Mouse (Mus musculus): ENCODE data around the gene Hrh2. TPM values are rescaled to one million over a fixed set of nuclear protein-coding genes. Genes with fewer than 3 reads are reported as not detected.

Gene Hrh2
- polyA plus RNA-seq, 1 experiment: 1.4 TPM

GRCm38 (mm10) chr13:54248436-54248995, 56.6 kb downstream of the Hrh2 start:
- no peak for DNase-seq
- 30% methylated on average over 13 of the region's 13 CpGs for WGBS
- Histone ChIP-seq H3K4me3 (replicated peaks; ENCODE audit: extremely low read depth, low read depth, low read length) (no peak overlapping the region), H3K4me1 (ENCODE audit: control insufficient read depth, insufficient read depth, low read length) (no peaks in the 10 kb centered on the region)
- TF ChIP-seq POLR2A (IDR thresholded peaks at IDR 0.05; ENCODE audit: borderline replicate concordance, extremely low read depth, low read depth, low read length) (no peak), CTCF (IDR thresholded peaks at IDR 0.05; ENCODE audit: insufficient read depth, low read length) (no peak)

DNA sequence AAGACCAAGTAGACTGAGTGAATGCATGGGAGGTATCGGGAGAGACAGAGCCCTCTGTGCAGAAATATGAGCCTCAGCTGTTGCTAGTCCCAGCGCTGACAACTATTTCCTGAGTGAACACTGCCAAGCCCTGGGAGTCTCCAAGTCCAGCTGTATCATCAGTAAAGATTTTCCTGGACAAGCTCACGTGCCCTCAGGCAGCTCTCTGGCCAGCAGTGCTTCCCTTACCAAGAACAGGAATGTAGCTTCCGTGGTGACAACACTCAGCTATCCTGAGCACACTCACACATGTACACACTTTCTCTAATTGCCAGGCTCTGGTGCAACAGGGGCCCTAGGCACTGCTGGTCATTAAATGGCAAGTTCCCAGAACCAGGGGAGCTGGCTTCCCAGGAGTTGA, 57.1 kb downstream of the Hrh2 start:
- DNase-seq: no peak
- 30% methylated on average over 4 of the region's 4 CpGs for WGBS
- no peak overlapping the region for H3K4me3 ChIP-seq (replicated peaks; ENCODE audit: extremely low read depth, low read depth, low read length)
- H3K4me1 ChIP-seq (ENCODE audit: control insufficient read depth, insufficient read depth, low read length): no peaks in the 10 kb centered on the region
- TF ChIP-seq POLR2A (IDR thresholded peaks at IDR 0.05; ENCODE audit: borderline replicate concordance, extremely low read depth, low read depth, low read length) (no peak), CTCF (IDR thresholded peaks at IDR 0.05; ENCODE audit: insufficient read depth, low read length) (no peak)

- no peak for DNase-seq
- WGBS: 58% methylated on average over 8 of the region's 8 CpGs
- no peaks in the 10 kb centered on the region for H3K4me1 ChIP-seq (ENCODE audit: control insufficient read depth, insufficient read depth, low read length)
- H3K4me3 ChIP-seq (replicated peaks; ENCODE audit: extremely low read depth, low read depth, low read length): no peak overlapping the region
- TF ChIP-seq POLR2A (IDR thresholded peaks at IDR 0.05; ENCODE audit: borderline replicate concordance, extremely low read depth, low read depth, low read length) (no peak), CTCF (IDR thresholded peaks at IDR 0.05; ENCODE audit: insufficient read depth, low read length) (no peak)
Measured at GRCm38 (mm10) chr13:54250346-54250745, 58.4 kb downstream of the Hrh2 start.

GRCm38 (mm10) chr13:54251541-54252225, 59.8 kb downstream of the Hrh2 start:
- H3K4me3 ChIP-seq (replicated peaks; ENCODE audit: extremely low read depth, low read depth, low read length): no peak overlapping the region
- 78% methylated on average over 11 of the region's 11 CpGs for WGBS

GRCm38 (mm10) chr13:54257580-54258223, 65.8 kb downstream of the Hrh2 start:
- Histone ChIP-seq H3K4me3 (replicated peaks; ENCODE audit: extremely low read depth, low read depth, low read length) (no peak overlapping the region), H3K4me1 (ENCODE audit: control insufficient read depth, insufficient read depth, low read length) (no peaks in the 10 kb centered on the region)
- 33% methylated on average over 10 of the region's 10 CpGs for WGBS
- TF ChIP-seq POLR2A (IDR thresholded peaks at IDR 0.05; ENCODE audit: borderline replicate concordance, extremely low read depth, low read depth, low read length) (no peak), CTCF (IDR thresholded peaks at IDR 0.05; ENCODE audit: insufficient read depth, low read length) (no peak)
- DNase-seq: no peak

More at GRCm38 (mm10) chr13:54251541-54252225, 59.8 kb downstream of the Hrh2 start:
- no peak for TF ChIP-seq CTCF (IDR thresholded peaks at IDR 0.05; ENCODE audit: insufficient read depth, low read length)
- no peak for TF ChIP-seq POLR2A (IDR thresholded peaks at IDR 0.05; ENCODE audit: borderline replicate concordance, extremely low read depth, low read depth, low read length)
- no peaks in the 10 kb centered on the region for H3K4me1 ChIP-seq (ENCODE audit: control insufficient read depth, insufficient read depth, low read length)
- DNase-seq: no peak

DNA sequence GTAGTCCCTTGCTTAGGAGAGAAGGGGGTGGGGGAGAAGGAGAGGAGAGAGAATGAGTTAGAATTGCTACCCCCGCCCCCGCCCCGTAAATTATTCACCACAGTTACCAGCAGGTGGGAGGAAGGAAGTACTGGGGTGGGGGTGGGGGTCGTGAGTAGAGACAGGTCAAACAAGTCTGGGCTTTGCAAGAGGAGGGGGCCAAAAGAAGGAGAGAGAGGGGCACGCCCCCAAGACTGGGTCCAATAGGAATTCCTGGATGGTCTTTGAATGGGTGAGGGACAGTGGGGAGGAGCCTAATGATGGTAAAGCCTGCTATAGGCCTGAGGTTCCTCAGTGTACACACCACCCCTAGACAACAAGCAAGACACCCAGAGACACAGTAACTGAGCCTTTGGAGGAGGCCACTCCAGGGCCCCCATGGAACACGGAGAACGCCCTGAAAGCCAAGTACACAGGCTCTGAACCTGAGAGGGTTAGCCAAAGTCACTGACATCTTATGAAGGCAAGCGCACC, 66.4 kb downstream of the Hrh2 start:
- WGBS: 40% methylated on average over 8 of the region's 8 CpGs
- Histone ChIP-seq H3K4me3 (replicated peaks; ENCODE audit: extremely low read depth, low read depth, low read length) (no peak overlapping the region), H3K4me1 (ENCODE audit: control insufficient read depth, insufficient read depth, low read length) (no peaks in the 10 kb centered on the region)
- no peak for TF ChIP-seq POLR2A (IDR thresholded peaks at IDR 0.05; ENCODE audit: borderline replicate concordance, extremely low read depth, low read depth, low read length)
- no peak for TF ChIP-seq CTCF (IDR thresholded peaks at IDR 0.05; ENCODE audit: insufficient read depth, low read length)
- no peak for DNase-seq

GRCm38 (mm10) chr13:54260318-54260717, 68.4 kb downstream of the Hrh2 start:
- WGBS: 18% methylated on average over 8 of the region's 8 CpGs
- no peak for DNase-seq
- no peaks in the 10 kb centered on the region for H3K4me1 ChIP-seq (ENCODE audit: control insufficient read depth, insufficient read depth, low read length)
- no peak for TF ChIP-seq CTCF (IDR thresholded peaks at IDR 0.05; ENCODE audit: insufficient read depth, low read length)
- no peak for TF ChIP-seq POLR2A (IDR thresholded peaks at IDR 0.05; ENCODE audit: borderline replicate concordance, extremely low read depth, low read depth, low read length)
- H3K4me3 ChIP-seq (replicated peaks; ENCODE audit: extremely low read depth, low read depth, low read length): no peak overlapping the region

DNA sequence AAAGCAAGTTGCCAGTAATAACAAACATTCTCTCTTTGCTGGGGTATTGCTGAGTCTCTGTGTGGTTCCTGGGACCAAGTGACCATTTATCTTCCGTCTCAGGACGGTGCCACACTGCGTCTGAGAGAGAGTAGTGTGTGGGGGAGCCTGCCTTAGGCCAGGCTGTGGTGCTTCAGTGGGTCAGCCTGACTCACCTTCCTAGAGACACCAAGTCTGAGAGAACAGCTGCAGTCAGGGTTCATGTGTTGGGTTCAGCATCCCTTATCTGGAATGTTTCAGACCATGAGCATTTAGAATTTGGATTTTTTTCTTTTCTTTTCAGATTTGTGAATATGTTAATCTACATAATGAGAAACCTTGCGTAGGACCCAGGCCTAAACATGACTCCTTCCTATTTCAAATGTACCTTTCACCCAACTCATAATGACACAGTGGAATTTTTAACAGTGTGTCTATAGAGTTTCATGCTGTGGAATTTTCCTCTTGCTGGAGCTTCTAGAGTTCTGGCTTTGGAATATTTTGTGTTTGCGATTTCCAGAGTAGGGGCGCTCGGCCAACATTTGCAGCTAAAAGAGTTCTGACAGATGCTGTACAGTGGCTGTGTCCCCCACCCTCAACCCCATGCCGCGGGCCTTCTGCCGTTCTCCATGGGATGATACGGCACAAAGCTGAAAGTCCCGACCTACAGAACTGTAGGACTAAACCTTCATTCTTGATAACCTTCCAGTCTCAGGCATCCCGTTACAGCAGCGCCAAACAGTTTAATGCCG, 71.0 kb downstream of the Hrh2 start:
- 78% methylated on average over 15 of the region's 15 CpGs for whole genome bisulfite sequencing
- no peaks in the 10 kb centered on the region for H3K4me1 ChIP-seq (ENCODE audit: control insufficient read depth, insufficient read depth, low read length)

DNA sequence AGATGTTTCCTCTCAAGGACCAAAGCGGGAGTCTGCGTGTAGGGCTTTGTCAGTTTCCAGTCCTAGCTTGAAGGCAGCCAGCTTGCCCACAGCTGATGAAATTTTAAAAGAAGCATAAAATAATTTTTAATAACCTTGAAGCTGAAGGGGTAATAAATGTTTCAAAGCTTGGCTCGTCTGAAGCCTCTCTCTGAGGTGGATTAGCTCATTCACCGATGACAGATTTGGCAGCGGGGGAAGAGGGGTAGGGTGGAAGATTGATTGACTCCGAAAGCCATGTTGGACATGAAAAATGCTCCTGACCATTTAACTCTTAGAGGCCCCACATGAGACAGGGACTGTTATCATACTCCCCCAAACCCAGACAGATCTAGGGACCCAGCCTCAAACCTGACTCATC, 71.7 kb downstream of the Hrh2 start:
- 64% methylated on average over 6 of the region's 6 CpGs for WGBS

More for the DNA sequence above, 71.0 kb downstream of the Hrh2 start:
- H3K4me3 ChIP-seq (replicated peaks; ENCODE audit: extremely low read depth, low read depth, low read length): no peak overlapping the region
- no peak for DNase-seq
- TF ChIP-seq CTCF (IDR thresholded peaks at IDR 0.05; ENCODE audit: insufficient read depth, low read length) (no peak), POLR2A (IDR thresholded peaks at IDR 0.05; ENCODE audit: borderline replicate concordance, extremely low read depth, low read depth, low read length) (no peak)

More for the DNA sequence above, 71.7 kb downstream of the Hrh2 start:
- TF ChIP-seq POLR2A (IDR thresholded peaks at IDR 0.05; ENCODE audit: borderline replicate concordance, extremely low read depth, low read depth, low read length) (no peak), CTCF (IDR thresholded peaks at IDR 0.05; ENCODE audit: insufficient read depth, low read length) (no peak)
- Histone ChIP-seq H3K4me3 (replicated peaks; ENCODE audit: extremely low read depth, low read depth, low read length) (no peak overlapping the region), H3K4me1 (ENCODE audit: control insufficient read depth, insufficient read depth, low read length) (no peaks in the 10 kb centered on the region)
- no peak for DNase-seq

Data from lung, adult 2 months (tissue).